Mouse (Mus musculus) intestine, embryonic 16.5 days (tissue): ENCODE results near the gene Kcnk2. TPM values are rescaled to one million over a fixed set of nuclear protein-coding genes. Genes with fewer than 3 reads are reported as not detected.
"Not testable (repeated sequence)": the region's sequence is repeated elsewhere in the genome, so short reads cannot be mapped to it uniquely, and the experiment has no call there.

Experiments used
- ATAC-seq: fragments of 200-750 bp; cut with Nextera tagmentation; 2 replicates; pipeline ENCODE4 v1.8.0; 2017; ENCODE audit warnings: moderate TSS enrichment, moderate library complexity
- H3K27ac ChIP-seq: fragments of 300-500 bp; sonication (generic); 2 replicates; pipeline ENCODE4 v1.5.1; 2014; ENCODE audit warnings: mild to moderate bottlenecking, low read length
- H3K27me3 ChIP-seq: fragments of 300-500 bp; sonication (generic); replicated peaks from 2 replicates; pipeline ENCODE4 v1.6.1; 2014; ENCODE audit warnings: low read length, control low read depth, mixed read lengths; ENCODE audit not compliant: control insufficient read depth, insufficient read depth
- H3K36me3 ChIP-seq: fragments of 300-500 bp; sonication (generic); 2 replicates; pipeline ENCODE4 v1.6.1; 2014; ENCODE audit warnings: low read length, control low read depth; ENCODE audit not compliant: control insufficient read depth, insufficient read depth
- H3K4me1 ChIP-seq: fragments of 300-500 bp; sonication (generic); 2 replicates; pipeline ENCODE4 v1.6.1; 2014; ENCODE audit warnings: low read length, control low read depth, mixed read lengths; ENCODE audit not compliant: control insufficient read depth, insufficient read depth
- H3K4me2 ChIP-seq: fragments of 300-500 bp; sonication (generic); 2 replicates; pipeline ENCODE4 v1.6.1; 2014; ENCODE audit warnings: low read depth, low read length, control low read depth
- H3K4me3 ChIP-seq: fragments of 300-500 bp; sonication (generic); 2 replicates; pipeline ENCODE4 v1.5.1; 2014; ENCODE audit warnings: mild to moderate bottlenecking, low read length
- H3K9ac ChIP-seq: fragments of 300-500 bp; sonication (generic); 2 replicates; pipeline ENCODE4 v1.6.1; 2014; ENCODE audit warnings: low read depth, low read length
- H3K9me3 ChIP-seq: fragments of 300-500 bp; sonication (generic); 2 replicates; pipeline ENCODE4 v1.6.1; 2016; ENCODE audit warnings: low read length, control low read depth; ENCODE audit not compliant: control insufficient read depth
- WGBS: fragments of 180-500 bp; shearing (Covaris S2); extraction: QIAGEN DNeasy Blood & Tissue Kit; methylation state at CpG from one replicate; pipeline ENCODE4 v1.1.7; 2014; 5-methylcytosine and 5-hydroxymethylcytosine counted together
- polyA plus RNA-seq: library from polyadenylated mRNA; unstranded; fragments of >200 nt; fragmentation: Nextera tagmentation; extraction: Ambion mirVana; gene quantifications from 2 replicates; pipeline ENCODE4 v1.2.1, GENCODE M21; 2015

Kcnk2 gene
- polyA plus RNA-seq, 1 experiment from 2014 or later = 2.3 TPM

- not testable (repeated sequence) for H3K4me3 ChIP-seq, H3K9me3 ChIP-seq, H3K27me3 ChIP-seq, H3K9ac ChIP-seq, H3K4me1 ChIP-seq, H3K36me3 ChIP-seq, H3K4me2 ChIP-seq, H3K27ac ChIP-seq, ATAC-seq
- 88% methylated on average over 2 of the region's 2 CpGs for WGBS
Observed at GRCm38 (mm10) chr1:189243206-189243605, 158.9 kb downstream of the Kcnk2 start.

GRCm38 (mm10) chr1:189235261-189235660 lies 166.8 kb downstream of the Kcnk2 start:
- Histone ChIP-seq H3K4me2 (no peak overlapping the region), H3K4me1 (no peaks in the 10 kb centered on the region), H3K36me3 (no peaks in the 10 kb centered on the region), H3K9me3 (no peaks in the 10 kb centered on the region), H3K4me3 (no peak overlapping the region), H3K9ac (no peak overlapping the region), H3K27ac (no peak overlapping the region), H3K27me3 (no peaks in the 10 kb centered on the region)
- ATAC-seq = no peak
- WGBS = 65% methylated on average over 5 of the region's 5 CpGs

- H3K27ac ChIP-seq = no peak overlapping the region
- H3K27me3 ChIP-seq = no peaks in the 10 kb centered on the region
- H3K4me1 ChIP-seq = no peaks in the 10 kb centered on the region
- H3K36me3 ChIP-seq = no peaks in the 10 kb centered on the region
- H3K9me3 ChIP-seq = no peaks in the 10 kb centered on the region
- WGBS = 65% methylated on average over 6 of the region's 6 CpGs
- ATAC-seq = no peak
- H3K4me3 ChIP-seq = no peak overlapping the region
- no peak overlapping the region for H3K9ac ChIP-seq
- H3K4me2 ChIP-seq = no peak overlapping the region
Observed at GRCm38 (mm10) chr1:189232829-189233228, 169.2 kb downstream of the Kcnk2 start.

- H3K4me2 ChIP-seq = no peak overlapping the region
- H3K4me3 ChIP-seq = no peak overlapping the region
- ATAC-seq = no peak
- H3K36me3 ChIP-seq = no peaks in the 10 kb centered on the region
- no peaks in the 10 kb centered on the region for H3K9me3 ChIP-seq
- no peak overlapping the region for H3K9ac ChIP-seq
- no peak overlapping the region for H3K27ac ChIP-seq
- no peaks in the 10 kb centered on the region for H3K4me1 ChIP-seq
- H3K27me3 ChIP-seq = no peaks in the 10 kb centered on the region
- WGBS = 75% methylated on average over 19 of the region's 19 CpGs
Observed at GRCm38 (mm10) chr1:189228222-189229084, 173.6 kb downstream of the Kcnk2 start.

GRCm38 (mm10) chr1:189227479-189227878 lies 174.6 kb downstream of the Kcnk2 start:
- H3K27ac ChIP-seq = no peak overlapping the region
- H3K9ac ChIP-seq = no peak overlapping the region
- no peak overlapping the region for H3K4me2 ChIP-seq
- ATAC-seq = no peak
- no peaks in the 10 kb centered on the region for H3K27me3 ChIP-seq
- no peaks in the 10 kb centered on the region for H3K9me3 ChIP-seq
- no peaks in the 10 kb centered on the region for H3K36me3 ChIP-seq
- no peaks in the 10 kb centered on the region for H3K4me1 ChIP-seq
- 74% methylated on average over 4 of the region's 4 CpGs for WGBS
- no peak overlapping the region for H3K4me3 ChIP-seq

- no peak for ATAC-seq
- no peaks in the 10 kb centered on the region for H3K4me1 ChIP-seq
- no peak overlapping the region for H3K4me2 ChIP-seq
- no peak overlapping the region for H3K27ac ChIP-seq
- no peak overlapping the region for H3K4me3 ChIP-seq
- no peaks in the 10 kb centered on the region for H3K27me3 ChIP-seq
- H3K36me3 ChIP-seq = no peaks in the 10 kb centered on the region
- 58% methylated on average over 10 of the region's 10 CpGs for WGBS
- H3K9me3 ChIP-seq = no peaks in the 10 kb centered on the region
- no peak overlapping the region for H3K9ac ChIP-seq
Observed at GRCm38 (mm10) chr1:189219051-189219450, 183.0 kb downstream of the Kcnk2 start.

GRCm38 (mm10) chr1:189217751-189218564 lies 184.1 kb downstream of the Kcnk2 start:
- H3K4me3 ChIP-seq = no peak overlapping the region
- no peak overlapping the region for H3K9ac ChIP-seq
- no peaks in the 10 kb centered on the region for H3K9me3 ChIP-seq
- H3K27me3 ChIP-seq = no peaks in the 10 kb centered on the region
- no peak overlapping the region for H3K27ac ChIP-seq
- no peaks in the 10 kb centered on the region for H3K4me1 ChIP-seq
- H3K4me2 ChIP-seq = no peak overlapping the region
- ATAC-seq = no peak
- 84% methylated on average over 11 of the region's 11 CpGs for WGBS
- no peaks in the 10 kb centered on the region for H3K36me3 ChIP-seq

- Histone ChIP-seq H3K27me3 (no peaks in the 10 kb centered on the region), H3K9ac (no peak overlapping the region), H3K9me3 (no peaks in the 10 kb centered on the region), H3K4me3 (no peak overlapping the region), H3K27ac (no peak overlapping the region), H3K4me2 (no peak overlapping the region), H3K36me3 (no peaks in the 10 kb centered on the region), H3K4me1 (no peaks in the 10 kb centered on the region)
- WGBS = 66% methylated on average over 9 of the region's 9 CpGs
- ATAC-seq = no peak
Observed at GRCm38 (mm10) chr1:189215131-189215530, 186.9 kb downstream of the Kcnk2 start.

GRCm38 (mm10) chr1:189214477-189214876 lies 187.6 kb downstream of the Kcnk2 start:
- Histone ChIP-seq H3K27ac (no peak overlapping the region), H3K4me3 (no peak overlapping the region), H3K9ac (no peak overlapping the region), H3K4me2 (no peak overlapping the region), H3K36me3 (no peaks in the 10 kb centered on the region), H3K9me3 (no peaks in the 10 kb centered on the region), H3K27me3 (no peaks in the 10 kb centered on the region), H3K4me1 (no peaks in the 10 kb centered on the region)
- WGBS = 71% methylated on average over 3 of the region's 3 CpGs
- ATAC-seq = no peak
